Mouse (Mus musculus): Measurements from ENCODE around the gene Rictor.

DNA sequence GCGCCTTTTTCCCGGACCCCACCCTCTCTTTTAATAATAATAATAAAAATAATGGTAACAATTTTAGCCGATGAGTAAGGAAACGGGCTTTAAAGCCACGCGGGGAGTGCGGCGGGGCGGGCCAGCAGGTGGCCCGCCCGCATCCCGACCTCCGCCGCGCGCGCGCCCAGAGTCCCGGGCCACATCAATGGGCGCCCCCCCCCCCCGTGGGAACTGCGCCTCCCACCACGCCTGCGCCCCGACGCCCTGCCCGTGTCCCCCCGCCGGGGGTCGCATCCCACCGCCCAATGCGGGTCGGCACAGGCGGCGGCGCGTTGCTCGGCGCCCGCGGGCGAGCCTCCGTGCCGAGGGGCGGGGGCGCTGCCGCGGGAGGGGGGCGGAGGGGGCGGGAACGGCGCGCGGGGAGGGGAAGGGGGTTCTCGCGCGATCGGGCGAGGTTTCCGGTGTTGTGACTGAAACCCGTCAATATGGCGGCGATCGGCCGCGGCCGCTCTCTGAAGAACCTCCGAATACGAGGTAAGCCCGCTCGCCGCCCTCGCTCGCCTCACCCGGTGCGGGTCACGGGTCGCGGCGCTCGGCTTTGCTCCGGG, at the start of gene Rictor:
- TF ChIP-seq TAL1 (IDR thresholded peaks at IDR 0.05; ENCODE audit: low read length) (no peak), GATA1 (IDR thresholded peaks at IDR 0.05; ENCODE audit: low read length) (no peak)
